Mouse (Mus musculus): ENCODE results near the gene Ccdc3. TPM values are rescaled to one million over a fixed set of nuclear protein-coding genes. Genes with fewer than 3 reads are reported as not detected.

Gene Ccdc3
- polyA plus RNA-seq, 1 experiment from 2014 or later, result 10.3 TPM

DNA sequence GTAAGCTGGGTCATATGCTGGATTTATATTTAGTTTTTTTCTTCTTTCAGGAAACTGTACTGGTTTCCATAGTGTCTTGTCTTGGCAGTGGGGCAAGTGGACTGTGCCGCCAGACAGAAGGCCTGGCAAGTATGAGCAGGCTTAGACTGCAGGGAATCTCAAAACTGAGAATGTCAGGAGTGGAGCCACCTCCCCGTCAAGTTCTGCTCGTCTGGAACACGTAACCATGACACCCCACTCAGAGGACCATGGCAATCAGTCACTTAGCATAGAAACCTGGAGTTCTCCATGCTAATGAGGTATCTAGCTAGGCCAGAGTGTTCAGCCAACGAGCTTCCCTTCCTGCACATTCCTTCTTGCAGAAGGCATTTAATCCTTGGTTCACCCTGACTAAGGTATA lies 10.2 kb upstream of the Ccdc3 start:
- H3K27ac ChIP-seq (ENCODE audit: low read depth, low read length), result no peak overlapping the region
- 79% methylated on average over 5 of the region's 5 CpGs for WGBS

DNA sequence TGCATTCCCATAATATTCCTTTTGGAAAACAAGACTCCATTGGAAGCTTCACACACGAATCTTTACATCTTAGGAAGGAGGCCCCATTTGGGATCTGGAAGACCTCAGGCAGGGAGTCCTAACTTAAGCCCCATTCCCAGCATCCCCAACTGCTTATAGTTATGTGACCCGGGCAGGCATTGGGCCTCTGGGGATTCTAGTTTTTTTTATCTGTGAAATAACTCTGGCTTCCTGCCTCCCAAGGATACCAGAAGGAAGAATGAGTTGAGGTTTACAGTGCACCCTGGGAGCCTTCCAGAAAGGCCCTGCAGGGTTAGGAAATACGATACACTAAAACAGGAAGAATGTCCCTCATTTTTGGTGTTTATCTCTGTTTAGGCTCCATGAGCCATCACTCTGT lies 8.5 kb upstream of the Ccdc3 start:
- H3K4me2 ChIP-seq (replicated peaks; ENCODE audit: low read depth), result no peak overlapping the region
- ATAC-seq, result no peak
- H3K27me3 ChIP-seq (replicated peaks; ENCODE audit: control insufficient read depth, insufficient read depth, low read length), result no peaks in the 10 kb centered on the region
- H3K36me3 ChIP-seq (ENCODE audit: control insufficient read depth, insufficient read depth), result no peaks in the 10 kb centered on the region
- no peak overlapping the region for H3K27ac ChIP-seq (ENCODE audit: low read depth, low read length)
- H3K4me1 ChIP-seq (replicated peaks; ENCODE audit: control insufficient read depth, insufficient read depth, low read length), result peaks cover 2% of the 10 kb centered on the region; the same call in 1 of the 2 replicates
- no peak overlapping the region for H3K9ac ChIP-seq (ENCODE audit: low read depth, low read length)
- no peaks in the 10 kb centered on the region for H3K9me3 ChIP-seq (ENCODE audit: control insufficient read depth)
- H3K4me3 ChIP-seq (ENCODE audit: low read depth, low read length), result no peak overlapping the region
- TF ChIP-seq CTCF (IDR thresholded peaks at IDR 0.05; ENCODE audit: low read depth), result no peak
- 45% methylated on average over 3 of the region's 3 CpGs for WGBS

More for the DNA sequence above, 10.2 kb upstream of the Ccdc3 start:
- no peak overlapping the region for H3K9ac ChIP-seq (ENCODE audit: low read depth, low read length)
- no peak overlapping the region for H3K4me2 ChIP-seq (replicated peaks; ENCODE audit: low read depth)
- H3K27me3 ChIP-seq (replicated peaks; ENCODE audit: control insufficient read depth, insufficient read depth, low read length), result no peaks in the 10 kb centered on the region
- no peak overlapping the region for H3K4me3 ChIP-seq (ENCODE audit: low read depth, low read length)
- no peaks in the 10 kb centered on the region for H3K36me3 ChIP-seq (ENCODE audit: control insufficient read depth, insufficient read depth)
- no peaks in the 10 kb centered on the region for H3K9me3 ChIP-seq (ENCODE audit: control insufficient read depth)
- no peak for TF ChIP-seq CTCF (IDR thresholded peaks at IDR 0.05; ENCODE audit: low read depth)
- H3K4me1 ChIP-seq (replicated peaks; ENCODE audit: control insufficient read depth, insufficient read depth, low read length), result no peaks in the 10 kb centered on the region
- ATAC-seq, result no peak

DNA sequence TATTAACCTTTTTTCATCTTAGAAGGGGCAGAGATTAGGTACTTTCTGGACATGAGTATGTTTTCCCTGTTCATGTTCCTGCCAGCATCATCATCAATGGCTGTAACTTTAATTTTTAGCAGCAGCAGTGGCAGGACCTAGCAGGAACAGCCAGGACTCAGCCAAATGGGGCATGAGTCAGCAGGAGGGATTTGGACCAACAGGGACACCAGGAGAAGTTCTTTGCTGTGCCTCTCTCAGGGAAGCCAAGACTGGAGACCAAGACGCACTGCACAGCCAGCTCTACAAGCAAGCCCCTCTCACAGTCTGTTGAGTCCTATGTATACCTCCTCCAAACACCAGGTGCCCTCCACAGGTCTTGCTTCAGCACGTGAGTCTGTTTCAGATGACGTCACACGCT lies 5.5 kb upstream of the Ccdc3 start:
- ATAC-seq, result no peak
- no peak overlapping the region for H3K4me2 ChIP-seq (replicated peaks; ENCODE audit: low read depth)
- H3K4me3 ChIP-seq (ENCODE audit: low read depth, low read length), result no peak overlapping the region
- H3K27ac ChIP-seq (ENCODE audit: low read depth, low read length), result no peak overlapping the region
- H3K9ac ChIP-seq (ENCODE audit: low read depth, low read length), result no peak overlapping the region
- H3K4me1 ChIP-seq (replicated peaks; ENCODE audit: control insufficient read depth, insufficient read depth, low read length), result peaks cover 9% of the 10 kb centered on the region
- no peak for TF ChIP-seq CTCF (IDR thresholded peaks at IDR 0.05; ENCODE audit: low read depth)
- H3K27me3 ChIP-seq (replicated peaks; ENCODE audit: control insufficient read depth, insufficient read depth, low read length), result no peaks in the 10 kb centered on the region
- no peaks in the 10 kb centered on the region for H3K36me3 ChIP-seq (ENCODE audit: control insufficient read depth, insufficient read depth)
- 91% methylated on average over 4 of the region's 4 CpGs for WGBS
- H3K9me3 ChIP-seq (ENCODE audit: control insufficient read depth), result no peaks in the 10 kb centered on the region

DNA sequence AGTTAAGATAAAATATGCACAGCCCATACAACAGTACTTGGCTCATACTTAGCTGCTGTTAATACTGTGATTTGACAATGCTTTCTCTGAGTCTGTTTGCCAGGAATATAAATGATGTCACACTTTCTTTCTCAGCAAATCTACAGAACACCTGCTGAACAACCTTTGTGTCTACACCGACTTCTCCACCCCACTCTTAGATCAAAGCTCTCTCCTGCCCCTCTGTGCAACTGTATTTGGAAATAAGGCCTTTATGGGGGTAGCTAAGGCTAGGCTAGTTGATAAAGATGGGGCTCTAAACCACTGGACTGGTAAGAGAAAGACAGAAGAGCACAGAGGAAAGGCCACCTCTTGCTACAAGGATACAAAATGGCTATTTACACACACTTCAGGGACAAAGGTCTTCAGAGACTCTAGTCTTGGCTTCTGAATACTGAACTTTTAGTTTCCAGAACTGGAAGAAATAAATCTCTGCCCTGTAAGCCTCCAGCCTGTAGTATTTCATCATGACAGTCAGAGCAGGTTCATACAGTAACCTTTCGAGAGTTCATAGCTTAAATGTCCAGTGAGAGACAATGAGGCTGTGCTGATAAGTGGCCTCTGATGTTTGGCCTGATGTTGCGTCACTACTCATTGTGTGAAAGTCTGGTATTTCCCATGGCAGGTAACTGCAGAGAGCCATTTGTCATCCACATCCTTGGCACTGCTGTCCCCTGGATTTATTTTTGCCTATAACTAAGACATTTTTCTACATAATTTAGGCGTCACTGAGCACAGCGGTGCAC lies 2.4 kb upstream of the Ccdc3 start:
- TF ChIP-seq CTCF (IDR thresholded peaks at IDR 0.05; ENCODE audit: low read depth), result no peak
- H3K27ac ChIP-seq (ENCODE audit: low read depth, low read length), result no peak overlapping the region
- WGBS, result 54% methylated on average over 5 of the region's 5 CpGs
- H3K9me3 ChIP-seq (ENCODE audit: control insufficient read depth), result no peaks in the 10 kb centered on the region
- no peaks in the 10 kb centered on the region for H3K36me3 ChIP-seq (ENCODE audit: control insufficient read depth, insufficient read depth)
- H3K4me1 ChIP-seq (replicated peaks; ENCODE audit: control insufficient read depth, insufficient read depth, low read length), result peaks cover 14% of the 10 kb centered on the region
- H3K27me3 ChIP-seq (replicated peaks; ENCODE audit: control insufficient read depth, insufficient read depth, low read length), result 0 out of 2 replicates have a peak, but pooled peaks cover 6% of the 10 kb centered on the region
- no peak overlapping the region for H3K9ac ChIP-seq (ENCODE audit: low read depth, low read length)
- peak; percentile 72 for ATAC-seq
- no peak overlapping the region for H3K4me3 ChIP-seq (ENCODE audit: low read depth, low read length)
- no peak overlapping the region for H3K4me2 ChIP-seq (replicated peaks; ENCODE audit: low read depth)

DNA sequence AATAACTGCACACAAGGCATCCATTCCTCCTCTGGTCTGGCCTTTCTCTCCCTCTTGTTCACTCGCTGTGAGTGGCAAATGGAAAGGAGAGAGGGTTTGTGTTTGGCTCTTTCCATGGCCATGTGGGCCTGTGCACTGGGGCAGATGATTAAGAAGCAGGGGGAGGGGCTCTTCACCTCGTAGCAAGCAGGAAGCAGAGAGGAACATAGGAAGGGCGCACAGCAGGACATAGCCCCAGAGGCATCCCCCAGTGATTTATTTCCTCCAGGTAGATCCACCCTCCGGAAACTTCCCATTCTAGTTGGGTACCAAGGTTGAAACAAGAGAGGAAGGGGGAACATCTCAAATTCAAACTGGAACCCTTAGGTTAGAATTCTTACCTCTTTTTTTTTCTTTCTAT lies 2.4 kb downstream of the Ccdc3 start:
- no peak overlapping the region for H3K4me2 ChIP-seq (replicated peaks; ENCODE audit: low read depth)
- no peak overlapping the region for H3K9ac ChIP-seq (ENCODE audit: low read depth, low read length)
- no peak for ATAC-seq
- no peaks in the 10 kb centered on the region for H3K9me3 ChIP-seq (ENCODE audit: control insufficient read depth)
- H3K27me3 ChIP-seq (replicated peaks; ENCODE audit: control insufficient read depth, insufficient read depth, low read length), result 0 out of 2 replicates have a peak, but pooled peaks cover 6% of the 10 kb centered on the region
- H3K27ac ChIP-seq (ENCODE audit: low read depth, low read length), result no peak overlapping the region
- TF ChIP-seq CTCF (IDR thresholded peaks at IDR 0.05; ENCODE audit: low read depth), result no peak
- H3K36me3 ChIP-seq (ENCODE audit: control insufficient read depth, insufficient read depth), result no peaks in the 10 kb centered on the region
- no peak overlapping the region for H3K4me3 ChIP-seq (ENCODE audit: low read depth, low read length)
- H3K4me1 ChIP-seq (replicated peaks; ENCODE audit: control insufficient read depth, insufficient read depth, low read length), result peaks cover 7% of the 10 kb centered on the region; the same call in 1 of the 2 replicates
- 69% methylated on average over 4 of the region's 4 CpGs for WGBS

DNA sequence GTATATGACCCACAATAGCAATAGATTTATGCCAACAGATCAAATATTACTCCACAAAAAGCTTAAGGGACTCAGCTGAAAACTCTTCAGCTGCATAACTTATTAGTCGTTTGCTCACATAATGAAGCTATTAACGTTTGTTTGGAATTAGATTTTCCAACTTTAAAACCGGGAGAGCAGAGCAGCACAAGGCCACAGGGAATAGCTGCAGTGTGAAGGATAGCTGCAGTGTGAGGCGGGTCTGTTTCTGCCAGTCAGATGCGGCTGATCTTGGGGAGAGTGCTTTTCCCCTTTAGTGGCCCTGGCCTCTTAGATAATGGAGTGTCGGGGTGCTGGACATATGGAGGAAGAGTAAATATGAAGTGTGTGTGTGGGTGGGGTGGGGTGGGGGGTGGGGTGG lies 6.9 kb downstream of the Ccdc3 start:
- no peak overlapping the region for H3K4me2 ChIP-seq (replicated peaks; ENCODE audit: low read depth)
- 44% methylated on average over 6 of the region's 6 CpGs for WGBS
- TF ChIP-seq CTCF (IDR thresholded peaks at IDR 0.05; ENCODE audit: low read depth), result no peak
- H3K36me3 ChIP-seq (ENCODE audit: control insufficient read depth, insufficient read depth), result no peaks in the 10 kb centered on the region
- no peak overlapping the region for H3K4me3 ChIP-seq (ENCODE audit: low read depth, low read length)
- no peaks in the 10 kb centered on the region for H3K4me1 ChIP-seq (replicated peaks; ENCODE audit: control insufficient read depth, insufficient read depth, low read length)
- H3K9me3 ChIP-seq (ENCODE audit: control insufficient read depth), result no peaks in the 10 kb centered on the region
- ATAC-seq, result no peak
- H3K27ac ChIP-seq (ENCODE audit: low read depth, low read length), result no peak overlapping the region
- no peak overlapping the region for H3K9ac ChIP-seq (ENCODE audit: low read depth, low read length)
- H3K27me3 ChIP-seq (replicated peaks; ENCODE audit: control insufficient read depth, insufficient read depth, low read length), result no peaks in the 10 kb centered on the region
